Mouse (Mus musculus) C2C12 (cell line): ENCODE results near the gene Dhrs3. TPM values are rescaled to one million over a fixed set of nuclear protein-coding genes. Genes with fewer than 3 reads are reported as not detected.

ENCODE experiments used
- H3K27me3 ChIP-seq: one replicate; pipeline ENCODE4 v1.6.1; 2011; ENCODE audit not compliant: control insufficient read depth, insufficient read depth, insufficient read length
- H3K36me3 ChIP-seq: one replicate; pipeline ENCODE4 v1.6.1; 2011; ENCODE audit not compliant: control insufficient read depth, insufficient read depth
- H3K4me3 ChIP-seq: one replicate; pipeline ENCODE4 v1.5.1; 2011; ENCODE audit warnings: mild to moderate bottlenecking, control low read depth; ENCODE audit not compliant: poor library complexity, insufficient read depth, severe bottlenecking
- H3K79me2 ChIP-seq: one replicate; pipeline ENCODE4 v1.6.1; 2011; ENCODE audit not compliant: control insufficient read depth, insufficient read depth
- H3K79me3 ChIP-seq: one replicate; pipeline ENCODE4 v1.6.1; 2011; ENCODE audit warnings: low read depth, control low read depth
- H3ac ChIP-seq: one replicate; pipeline ENCODE3; 2011; ENCODE audit warnings: low read depth; ENCODE audit not compliant: control insufficient read depth, insufficient read length
- CEBPB ChIP-seq: IDR thresholded peaks from one replicate; pipeline ENCODE4 v1.6.1; 2011; ENCODE audit warnings: low read depth, mild to moderate bottlenecking, control low read depth, moderate library complexity
- CTCF ChIP-seq: IDR thresholded peaks from one replicate; pipeline ENCODE4 v1.5.1; 2011; ENCODE audit not compliant: control insufficient read depth, insufficient read depth, insufficient read length
- FOSL1 ChIP-seq: IDR thresholded peaks from one replicate; pipeline ENCODE4 v1.8.0; 2011; ENCODE audit warnings: mild to moderate bottlenecking, low read length; ENCODE audit not compliant: poor library complexity, insufficient read depth, severe bottlenecking
- MAX ChIP-seq: IDR thresholded peaks from one replicate; pipeline ENCODE4 v1.6.1; 2011; ENCODE audit warnings: mild to moderate bottlenecking, control low read depth
- MYOD1 ChIP-seq: IDR thresholded peaks from one replicate; pipeline ENCODE4 v1.6.1; 2011; ENCODE audit warnings: low read depth; ENCODE audit not compliant: control insufficient read depth, insufficient read length
- MYOG ChIP-seq: IDR thresholded peaks from one replicate; pipeline ENCODE4 v1.6.1; 2011; ENCODE audit not compliant: control insufficient read depth, insufficient read length; ENCODE audit errors: extremely low read depth
- USF1 ChIP-seq: IDR thresholded peaks from one replicate; pipeline ENCODE4 v1.6.1; 2011; ENCODE audit warnings: low read depth, mild to moderate bottlenecking, control low read depth, moderate library complexity
- polyA plus RNA-seq: library from polyadenylated mRNA; unstranded; fragments of >200 nt; fragmentation: generic; extraction: Trizol; gene quantifications from one replicate; pipeline ENCODE4 v1.2.1, GENCODE M21; 2012; ENCODE audit warnings: missing spikeins

The Dhrs3 gene
- polyA plus RNA-seq, 1 experiment: 5.0 TPM

GRCm38 (mm10) chr4:144974458-144974857 lies 81.8 kb downstream of the Dhrs3 start:
- no peak for TF ChIP-seq MYOG
- TF ChIP-seq CEBPB: no peak
- no peak for TF ChIP-seq CTCF
- no peak for TF ChIP-seq MYOD1
- TF ChIP-seq USF1: no peak
- TF ChIP-seq MAX: no peak
- no peak for TF ChIP-seq FOSL1
- Histone ChIP-seq H3K36me3 (no peaks in the 10 kb centered on the region), H3K79me2 (no peaks in the 10 kb centered on the region), H3K27me3 (no peaks in the 10 kb centered on the region), H3K79me3 (no peaks in the 10 kb centered on the region), H3K4me3 (no peak overlapping the region), H3ac (no peak overlapping the region)

GRCm38 (mm10) chr4:144975505-144975904 lies 82.9 kb downstream of the Dhrs3 start:
- Histone ChIP-seq H3K27me3 (no peaks in the 10 kb centered on the region), H3K79me3 (no peaks in the 10 kb centered on the region), H3K4me3 (no peak overlapping the region), H3ac (no peak overlapping the region), H3K36me3 (no peaks in the 10 kb centered on the region), H3K79me2 (no peaks in the 10 kb centered on the region)
- TF ChIP-seq CTCF (no peak), MYOD1 (no peak), USF1 (no peak), MAX (no peak), MYOG (no peak), CEBPB (no peak), FOSL1 (no peak)

- TF ChIP-seq MYOG (no peak), MYOD1 (no peak)
- H3K27me3 ChIP-seq: no peaks in the 10 kb centered on the region
- H3K36me3 ChIP-seq: no peaks in the 10 kb centered on the region
- H3K79me3 ChIP-seq: no peaks in the 10 kb centered on the region
- no peak overlapping the region for H3K4me3 ChIP-seq
- no peak overlapping the region for H3ac ChIP-seq
- H3K79me2 ChIP-seq: no peaks in the 10 kb centered on the region
These were observed 84.4 kb downstream of the Dhrs3 start for GRCm38 (mm10) chr4:144977057-144977456.

Other genes with a start within 250 kb of the Dhrs3 start
- gene Gm436, start 206.5 kb upstream of the Dhrs3 start, polyA plus RNA-seq: not detected
- not detected for gene Gm13178, start 171.4 kb upstream of the Dhrs3 start, polyA plus RNA-seq
- gene Gm438, start 106.2 kb upstream of the Dhrs3 start, polyA plus RNA-seq: not detected